Mouse (Mus musculus) midbrain, embryonic 16.5 days (tissue): ENCODE measurements around the gene Smtnl1. TPM values are rescaled to one million over a fixed set of nuclear protein-coding genes. Genes with fewer than 3 reads are reported as not detected.

Experiments
- ATAC-seq: fragments of 200-750 bp; cut with Nextera tagmentation; 2 replicates; pipeline ENCODE4 v1.8.0; 2017; ENCODE audit warnings: moderate TSS enrichment
- H3K27ac ChIP-seq: fragments of 300-500 bp; sonication (generic); 2 replicates; pipeline ENCODE4 v1.5.1; 2014; ENCODE audit warnings: mild to moderate bottlenecking, low read length, mixed read lengths
- H3K27me3 ChIP-seq: fragments of 300-500 bp; sonication (generic); 2 replicates; pipeline ENCODE4 v1.6.1; 2014; ENCODE audit warnings: low read depth, low read length, mixed read lengths; ENCODE audit not compliant: control insufficient read depth, insufficient read depth
- H3K36me3 ChIP-seq: fragments of 300-500 bp; sonication (generic); 2 replicates; pipeline ENCODE4 v1.6.1; 2014; ENCODE audit warnings: mild to moderate bottlenecking, low read length, moderate library complexity, mixed read lengths; ENCODE audit not compliant: control insufficient read depth, insufficient read depth
- H3K4me1 ChIP-seq: fragments of 300-500 bp; sonication (generic); 2 replicates; pipeline ENCODE4 v1.6.1; 2014; ENCODE audit warnings: mild to moderate bottlenecking, low read length, mixed read lengths; ENCODE audit not compliant: control insufficient read depth, insufficient read depth
- H3K4me2 ChIP-seq: fragments of 300-500 bp; sonication (generic); 2 replicates; pipeline ENCODE4 v1.6.1; 2014; ENCODE audit warnings: mild to moderate bottlenecking, low read length, mixed read lengths
- H3K4me3 ChIP-seq: fragments of 300-500 bp; sonication (generic); 2 replicates; pipeline ENCODE4 v1.5.1; 2014; ENCODE audit warnings: low read depth, mild to moderate bottlenecking, low read length, moderate library complexity, mixed read lengths
- H3K9ac ChIP-seq: fragments of 300-500 bp; sonication (generic); 2 replicates; pipeline ENCODE4 v1.6.1; 2014; ENCODE audit warnings: low read depth, low read length, mixed read lengths
- H3K9me3 ChIP-seq: fragments of 300-500 bp; sonication (generic); replicated peaks from 2 replicates; pipeline ENCODE4 v1.6.1; 2014; ENCODE audit warnings: mild to moderate bottlenecking, low read length, mixed read lengths; ENCODE audit not compliant: control insufficient read depth, poor library complexity, severe bottlenecking
- WGBS: fragments of 180-500 bp; shearing (Covaris S2); extraction: QIAGEN DNeasy Blood & Tissue Kit; methylation state at CpG from one replicate; pipeline ENCODE4 v1.1.7; 2014; 5-methylcytosine and 5-hydroxymethylcytosine counted together
- polyA plus RNA-seq: library from polyadenylated mRNA; unstranded; fragments of >200 nt; fragmentation: Nextera tagmentation; extraction: Ambion mirVana; gene quantifications from 2 replicates; pipeline ENCODE4 v1.2.1, GENCODE M21; 2015

Gene Smtnl1
- polyA plus RNA-seq, 1 experiment from 2014 or later = not detected

DNA sequence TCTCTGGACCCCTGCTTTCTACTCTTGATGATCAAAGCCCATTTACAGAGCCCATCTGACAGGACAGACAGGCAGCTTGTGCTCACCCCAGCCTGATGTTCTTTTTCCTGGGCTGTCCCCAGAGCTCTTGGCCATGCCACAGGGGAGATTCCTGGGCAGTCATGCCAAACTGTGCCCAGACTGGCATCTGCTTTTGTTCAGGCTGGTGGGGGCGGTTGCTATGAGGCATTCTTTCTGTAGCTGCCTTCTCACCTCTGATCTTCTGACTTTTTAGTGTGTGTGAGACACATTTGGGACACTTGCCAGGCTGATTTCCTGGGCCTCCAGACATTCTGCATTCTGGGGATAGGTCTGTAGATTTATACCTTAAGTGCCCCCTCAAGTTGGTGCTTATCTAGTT is 36.1 kb upstream of the Smtnl1 start:
- ATAC-seq = no peak

DNA sequence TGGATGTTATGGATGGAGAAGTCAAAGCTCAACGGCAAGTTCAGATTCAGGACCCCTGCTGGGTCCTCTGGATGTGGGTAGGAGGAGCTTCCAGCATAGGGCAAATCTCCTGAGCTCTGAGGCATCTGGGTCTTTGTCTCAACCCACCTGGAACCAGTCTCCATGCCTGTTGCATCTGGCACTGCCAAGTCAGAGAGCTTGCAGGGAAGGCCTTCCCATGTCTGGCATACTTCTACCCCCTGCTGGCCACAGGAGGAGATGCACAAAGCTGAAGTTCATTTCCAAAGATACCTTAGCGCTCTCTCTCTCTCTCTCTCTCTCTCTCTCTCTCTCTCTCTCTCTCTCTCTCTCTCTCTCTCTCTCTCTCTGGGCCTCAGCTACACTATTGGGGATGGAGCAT is 33.3 kb upstream of the Smtnl1 start:
- Histone ChIP-seq H3K36me3 (no peaks in the 10 kb centered on the region), H3K4me1 (no peaks in the 10 kb centered on the region), H3K9ac (no peak overlapping the region), H3K27me3 (no peaks in the 10 kb centered on the region), H3K9me3 (no peaks in the 10 kb centered on the region), H3K4me3 (no peak overlapping the region), H3K27ac (no peak overlapping the region), H3K4me2 (no peak overlapping the region)
- WGBS = 56% methylated on average over 2 of the region's 2 CpGs
- peak; percentile 81 for ATAC-seq

More for the DNA sequence above, 36.1 kb upstream of the Smtnl1 start:
- Histone ChIP-seq H3K9ac (no peak overlapping the region), H3K27me3 (no peaks in the 10 kb centered on the region), H3K4me1 (no peaks in the 10 kb centered on the region), H3K9me3 (no peaks in the 10 kb centered on the region), H3K4me3 (no peak overlapping the region), H3K36me3 (no peaks in the 10 kb centered on the region), H3K27ac (no peak overlapping the region), H3K4me2 (no peak overlapping the region)
- 86% methylated on average over 1 of the region's 1 CpGs for WGBS

DNA sequence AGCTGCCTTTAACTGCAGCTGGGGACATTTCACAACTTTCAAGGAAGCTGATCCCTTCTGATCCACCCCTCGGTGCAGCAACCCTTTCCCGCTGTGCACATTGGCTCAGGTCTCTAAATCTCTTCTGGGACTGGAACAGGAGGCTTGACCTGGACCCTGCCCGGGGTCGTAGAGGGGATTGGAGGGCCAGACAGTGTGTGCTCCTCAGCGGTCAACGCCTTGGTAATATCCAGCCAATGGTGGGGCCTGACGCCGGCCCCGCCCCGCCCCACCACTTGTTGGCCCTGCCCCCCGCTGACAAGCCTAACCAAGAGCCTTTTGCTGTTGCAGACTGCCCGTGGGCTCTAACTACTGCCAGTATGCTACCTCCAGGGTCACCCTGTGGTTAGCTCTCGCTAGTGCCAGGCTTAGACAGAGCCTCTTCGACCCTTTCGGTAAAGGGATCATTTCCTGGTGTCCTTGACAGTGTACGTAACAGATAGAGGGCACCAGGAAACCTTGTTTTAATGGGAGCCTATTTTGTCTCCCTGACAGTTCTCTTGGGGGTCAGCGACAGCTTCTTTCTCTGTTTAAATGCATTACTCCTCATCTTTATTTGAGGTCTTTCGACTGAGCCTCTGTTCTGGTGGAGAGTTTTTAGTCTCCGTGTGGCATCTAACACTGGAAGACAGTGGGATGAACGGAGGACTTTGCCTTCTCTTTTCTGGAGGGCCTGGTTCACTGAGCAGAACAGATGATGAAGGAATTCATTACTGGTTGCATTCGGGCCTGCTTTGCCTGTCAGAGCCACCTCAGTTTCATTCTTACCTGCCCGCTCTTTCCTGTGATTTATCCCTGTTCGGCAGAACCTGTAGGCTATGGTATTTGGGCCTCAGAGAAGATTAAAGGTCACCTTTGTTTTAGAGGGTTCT is 28.9 kb upstream of the Smtnl1 start:
- Histone ChIP-seq H3K4me1 (no peaks in the 10 kb centered on the region), H3K4me3 (no peak overlapping the region), H3K4me2 (no peak overlapping the region; the same call in 1 of the 2 replicates), H3K9me3 (no peaks in the 10 kb centered on the region), H3K27ac (no peak overlapping the region), H3K36me3 (no peaks in the 10 kb centered on the region), H3K27me3 (no peaks in the 10 kb centered on the region), H3K9ac (no peak overlapping the region)
- WGBS = 30% methylated on average over 23 of the region's 23 CpGs
- ATAC-seq = no peak

DNA sequence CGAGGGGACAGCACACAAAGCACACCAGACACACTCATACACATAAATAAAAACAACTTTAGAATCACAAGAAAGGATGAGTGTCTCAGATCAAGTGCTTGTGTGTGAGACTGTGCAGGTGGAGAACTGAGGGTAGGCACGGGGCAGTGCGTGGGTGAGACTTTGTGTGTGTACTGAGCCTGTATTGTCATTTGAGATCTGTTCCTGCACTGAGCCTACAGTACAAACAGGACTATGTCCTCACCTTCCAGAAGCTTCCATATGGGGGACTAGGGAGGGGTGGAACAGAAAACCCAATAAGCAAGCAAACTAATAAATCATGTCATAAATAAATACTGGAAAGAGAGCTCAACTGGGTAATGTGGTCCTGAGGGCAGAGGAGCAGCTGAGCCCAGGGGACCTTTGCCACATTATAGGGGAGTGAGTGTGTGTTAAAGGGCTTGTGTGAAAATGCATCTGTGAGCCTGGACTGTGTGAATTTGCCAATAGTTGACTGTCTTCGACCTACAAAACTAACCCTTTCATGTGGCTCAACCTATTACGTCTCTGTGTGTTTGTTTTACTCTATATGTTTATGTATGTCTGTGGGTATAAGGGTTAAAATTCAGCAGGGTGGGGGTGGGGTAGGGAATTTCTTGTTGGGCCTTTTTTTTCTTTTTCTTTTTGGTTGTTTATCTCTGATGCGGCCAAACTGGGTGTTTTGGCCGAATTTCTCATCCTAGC is 28.1 kb upstream of the Smtnl1 start:
- ATAC-seq = no peak
- Histone ChIP-seq H3K9ac (no peak overlapping the region), H3K27ac (no peak overlapping the region), H3K9me3 (no peaks in the 10 kb centered on the region), H3K27me3 (no peaks in the 10 kb centered on the region), H3K4me3 (no peak overlapping the region), H3K4me2 (no peak overlapping the region), H3K36me3 (no peaks in the 10 kb centered on the region), H3K4me1 (no peaks in the 10 kb centered on the region)
- WGBS = 61% methylated on average over 7 of the region's 7 CpGs

DNA sequence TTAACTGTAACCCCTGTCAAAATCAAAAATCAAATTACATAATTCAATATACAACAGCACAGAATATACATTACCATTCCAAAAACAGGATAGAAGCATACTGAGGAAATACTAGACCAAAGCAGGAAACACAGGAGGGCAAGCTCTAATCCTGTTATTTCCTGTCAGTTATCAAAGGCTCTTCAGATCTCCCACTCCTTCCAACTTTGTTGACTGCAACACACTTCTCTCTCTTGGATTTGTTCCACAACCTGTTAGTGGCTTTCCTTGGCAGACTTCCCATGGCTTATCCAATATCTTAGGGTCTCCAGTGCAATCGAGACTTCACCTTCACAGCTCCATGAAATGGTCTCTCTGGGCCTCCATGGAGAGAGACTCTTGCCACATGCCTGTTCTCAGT is 22.8 kb upstream of the Smtnl1 start:
- WGBS = 73% methylated on average over 1 of the region's 1 CpGs
- no peaks in the 10 kb centered on the region for H3K36me3 ChIP-seq
- H3K9ac ChIP-seq = no peak overlapping the region
- H3K27ac ChIP-seq = no peak overlapping the region
- H3K4me1 ChIP-seq = peaks cover 7% of the 10 kb centered on the region; the same call in 1 of the 2 replicates
- ATAC-seq = no peak
- no peak overlapping the region for H3K4me3 ChIP-seq
- H3K4me2 ChIP-seq = no peak overlapping the region
- H3K9me3 ChIP-seq = no peaks in the 10 kb centered on the region
- H3K27me3 ChIP-seq = peaks cover 17% of the 10 kb centered on the region

DNA sequence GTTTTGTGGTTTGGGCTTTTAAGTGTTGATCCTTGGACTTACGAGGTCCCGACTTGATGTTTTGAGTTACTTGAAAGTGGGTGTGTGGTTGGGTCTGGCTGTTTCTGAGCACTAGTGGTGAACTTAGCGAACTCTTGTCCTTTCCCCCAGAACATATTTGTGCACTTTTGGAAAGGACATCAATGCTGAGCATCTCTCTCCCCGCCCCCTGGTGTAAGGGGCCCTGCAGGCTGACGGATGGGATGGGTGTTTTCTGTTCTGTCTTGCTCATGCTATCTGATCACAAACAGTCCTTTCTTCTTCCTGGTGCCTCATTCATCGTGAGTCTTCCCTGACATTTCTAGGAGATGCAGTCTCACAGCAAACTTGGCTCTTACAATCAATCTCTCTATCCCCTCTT is 21.2 kb upstream of the Smtnl1 start:
- Histone ChIP-seq H3K4me3 (no peak overlapping the region), H3K4me2 (no peak overlapping the region)
- ATAC-seq = no peak

DNA sequence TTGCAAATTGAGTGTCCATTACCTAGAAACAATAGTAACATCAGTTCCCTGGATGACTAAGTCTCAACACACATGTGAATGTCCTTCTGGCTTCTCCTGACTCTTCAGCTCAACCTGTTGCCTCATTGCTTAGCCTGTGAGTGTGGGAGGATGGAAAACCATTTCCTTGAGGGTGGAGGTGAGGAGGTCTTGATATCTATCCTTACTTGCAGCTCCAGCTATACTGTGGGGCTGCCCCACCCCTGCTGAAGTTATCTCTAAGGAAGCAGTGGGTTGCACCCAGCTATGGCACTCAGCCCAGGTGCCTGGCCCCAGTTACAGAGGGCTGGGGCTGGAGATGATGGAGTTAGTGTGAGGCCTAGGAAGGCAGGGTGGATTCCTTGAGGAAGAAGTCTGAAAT is 19.5 kb upstream of the Smtnl1 start:
- H3K27ac ChIP-seq = no peak overlapping the region
- H3K4me3 ChIP-seq = no peak overlapping the region
- peaks cover 46% of the 10 kb centered on the region for H3K27me3 ChIP-seq
- no peak overlapping the region for H3K4me2 ChIP-seq
- H3K9me3 ChIP-seq = no peaks in the 10 kb centered on the region
- no peaks in the 10 kb centered on the region for H3K36me3 ChIP-seq
- no peak overlapping the region for H3K9ac ChIP-seq
- peaks cover 19% of the 10 kb centered on the region for H3K4me1 ChIP-seq
- ATAC-seq = no peak

More for the DNA sequence above, 21.2 kb upstream of the Smtnl1 start:
- H3K36me3 ChIP-seq = no peaks in the 10 kb centered on the region
- peaks cover 32% of the 10 kb centered on the region for H3K27me3 ChIP-seq
- H3K9me3 ChIP-seq = no peaks in the 10 kb centered on the region
- no peak overlapping the region for H3K27ac ChIP-seq
- H3K9ac ChIP-seq = no peak overlapping the region
- peaks cover 19% of the 10 kb centered on the region for H3K4me1 ChIP-seq
- 94% methylated on average over 6 of the region's 6 CpGs for whole genome bisulfite sequencing

DNA sequence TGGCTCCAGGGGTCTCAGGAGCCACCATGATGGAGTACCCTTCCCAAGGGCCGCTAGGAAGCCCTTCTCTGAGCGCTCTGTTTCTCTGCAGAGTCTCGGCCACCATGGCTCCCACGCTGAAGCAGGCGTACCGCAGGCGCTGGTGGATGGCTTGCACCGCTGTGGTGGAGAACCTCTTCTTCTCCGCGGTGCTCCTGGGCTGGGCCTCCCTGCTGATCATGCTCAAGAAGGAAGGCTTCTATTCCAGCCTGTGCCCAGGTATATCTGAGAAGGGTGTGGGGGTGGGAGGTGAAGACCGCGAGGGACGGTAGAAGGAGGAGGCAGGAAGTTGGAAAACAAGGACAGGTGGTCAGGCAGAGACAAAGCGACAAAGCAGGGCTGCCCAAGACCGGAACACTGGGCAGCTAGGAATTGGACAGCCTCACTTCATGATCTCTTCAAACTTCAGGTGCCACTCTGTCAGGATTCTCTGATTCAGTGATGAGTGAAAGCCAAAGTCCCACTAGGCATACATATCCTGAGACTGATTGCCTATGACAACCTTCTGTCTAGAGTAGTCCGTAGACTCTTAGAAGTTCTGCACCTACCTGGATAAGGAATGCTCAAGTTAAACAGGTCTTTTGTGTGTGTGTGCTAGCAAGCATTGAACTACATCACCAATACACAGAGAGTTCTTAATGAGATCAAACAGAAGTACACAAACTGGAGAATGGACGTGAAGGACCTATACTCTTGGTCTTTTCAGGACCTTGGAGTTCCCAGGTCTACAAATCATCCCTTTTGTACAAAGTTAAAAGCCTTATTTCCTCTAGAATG is 18.5 kb upstream of the Smtnl1 start:
- Histone ChIP-seq H3K4me3 (peak overlapping the region; percentile 61), H3K27me3 (peaks cover 48% of the 10 kb centered on the region), H3K4me1 (peaks cover 19% of the 10 kb centered on the region), H3K27ac (no peak overlapping the region), H3K36me3 (no peaks in the 10 kb centered on the region), H3K4me2 (peak overlapping the region; percentile 100), H3K9me3 (no peaks in the 10 kb centered on the region), H3K9ac (peak overlapping the region; percentile 67)
- peak; percentile 14; the same call in 1 of the 2 replicates for ATAC-seq
- WGBS = 8% methylated on average over 17 of the region's 17 CpGs
